Mouse (Mus musculus) MEL (cell line): Measurements from ENCODE around the gene Sf3b5. TPM values are rescaled to one million over a fixed set of nuclear protein-coding genes. Genes with fewer than 3 reads are reported as not detected.

Experiments
- DNase-seq: peaks from one replicate; pipeline ENCODE4 v3.0.0; 2011; ENCODE audit warnings: low read depth, low spot score
- H3K27ac ChIP-seq: 2 replicates; pipeline ENCODE4 v1.5.1; 2012; ENCODE audit warnings: low read depth, mild to moderate bottlenecking, control low read depth, low read length, moderate library complexity; ENCODE audit not compliant: control insufficient read depth
- H3K27me3 ChIP-seq, 2 experiments: fragments of 150-350 bp in 1 of 2; sonication (generic) in 1 of 2; 2 replicates each; pipeline ENCODE4 v1.6.1; 2012; ENCODE audit warnings: low read length in 2 of 2, mild to moderate bottlenecking in 2 of 2, improper control_type of control experiment in 1 of 2, moderate library complexity in 1 of 2; ENCODE audit not compliant: insufficient read depth in 2 of 2, control insufficient read depth in 1 of 2
- H3K36me3 ChIP-seq, 2 experiments: 2 replicates each; pipeline ENCODE4 v1.6.1; 2012 to 2014; ENCODE audit warnings: low read length in 2 of 2, improper control_type of control experiment in 1 of 2, inconsistent platforms in 1 of 2, mild to moderate bottlenecking in 1 of 2; ENCODE audit not compliant: insufficient read depth in 2 of 2, control insufficient read depth in 1 of 2
- H3K4me1 ChIP-seq, 2 experiments: fragments of 150-350 bp in 1 of 2; sonication (generic) in 1 of 2; 2 replicates each; pipeline ENCODE4 v1.6.1; 2012; ENCODE audit warnings: low read length in 2 of 2, improper control_type of control experiment in 1 of 2, mild to moderate bottlenecking in 1 of 2; ENCODE audit not compliant: insufficient read depth in 2 of 2, control insufficient read depth in 1 of 2
- H3K4me3 ChIP-seq, 2 experiments: fragments of 150-350 bp in 1 of 2; sonication (generic) in 1 of 2; 2 replicates each; pipeline ENCODE4 v1.5.1; 2012; ENCODE audit warnings: low read depth in 2 of 2, low read length in 2 of 2, mild to moderate bottlenecking in 2 of 2, moderate library complexity in 2 of 2, control low read depth in 1 of 2, improper control_type of control experiment in 1 of 2; ENCODE audit not compliant: control insufficient read depth in 1 of 2, insufficient read depth in 1 of 2
- H3K79me2 ChIP-seq: 2 replicates; pipeline ENCODE4 v1.6.1; 2012; ENCODE audit warnings: mild to moderate bottlenecking, low read length, moderate library complexity; ENCODE audit not compliant: control insufficient read depth, poor library complexity, insufficient read depth
- H3K9ac ChIP-seq: 2 replicates; pipeline ENCODE4 v1.6.1; 2012; ENCODE audit warnings: low read depth, mild to moderate bottlenecking, control low read depth, low read length, moderate library complexity; ENCODE audit not compliant: control insufficient read depth, poor library complexity, severe bottlenecking
- H3K9me3 ChIP-seq: fragments of 150-350 bp; sonication (generic); replicated peaks from 2 replicates; pipeline ENCODE4 v1.6.1; 2012; ENCODE audit warnings: mild to moderate bottlenecking, low read length, improper control_type of control experiment, moderate library complexity; ENCODE audit not compliant: insufficient read depth
- BHLHE40 ChIP-seq: IDR thresholded peaks from 2 replicates; pipeline ENCODE4 v1.6.1; 2012; ENCODE audit warnings: low read depth, mild to moderate bottlenecking, inconsistent platforms, low read length, improper control_type of control experiment, borderline replicate concordance
- CHD2 ChIP-seq: IDR thresholded peaks from 2 replicates; pipeline ENCODE4 v1.6.1; 2011; ENCODE audit warnings: low read length, improper control_type of control experiment
- CTCF ChIP-seq, 3 experiments: IDR thresholded peaks in 2 of 3; conservative IDR thresholded peaks in 1 of 3; 2 replicates each; pipeline ENCODE4 v1.5.1; 2011 to 2012; ENCODE audit warnings: low read length in 3 of 3, low read depth in 2 of 3, mild to moderate bottlenecking in 2 of 3, improper control_type of control experiment in 1 of 3, inconsistent platforms in 1 of 3, mixed read lengths in 1 of 3, moderate library complexity in 1 of 3; ENCODE audit not compliant: control insufficient read depth in 1 of 3, insufficient read depth in 1 of 3, poor library complexity in 1 of 3, severe bottlenecking in 1 of 3
- E2F4 ChIP-seq: IDR thresholded peaks from 2 replicates; pipeline ENCODE4 v1.6.1; 2011; ENCODE audit warnings: low read depth, low read length, improper control_type of control experiment, borderline replicate concordance
- EP300 ChIP-seq, 2 experiments: IDR thresholded peaks; 2 replicates each; pipeline ENCODE4 v1.6.1; 2011; ENCODE audit warnings: improper control_type of control experiment in 2 of 2, low read length in 2 of 2, low read depth in 1 of 2, mild to moderate bottlenecking in 1 of 2
- ETS1 ChIP-seq: IDR thresholded peaks from 2 replicates; pipeline ENCODE4 v1.6.1; 2012; ENCODE audit warnings: low read depth, mild to moderate bottlenecking, inconsistent platforms, low read length, improper control_type of control experiment, moderate library complexity
- GABPA ChIP-seq: IDR thresholded peaks from 2 replicates; pipeline ENCODE4 v1.6.1; 2012; ENCODE audit warnings: low read depth, mild to moderate bottlenecking, inconsistent platforms, low read length, improper control_type of control experiment, moderate library complexity
- GATA1 ChIP-seq: IDR thresholded peaks from 2 replicates; pipeline ENCODE4 v1.6.1; 2011; ENCODE audit warnings: low read depth, low read length, improper control_type of control experiment
- HCFC1 ChIP-seq: IDR thresholded peaks from 2 replicates; pipeline ENCODE4 v1.6.1; 2012; ENCODE audit warnings: low read depth, mild to moderate bottlenecking, inconsistent platforms, low read length, improper control_type of control experiment, moderate library complexity
- MAFK ChIP-seq: IDR thresholded peaks from 2 replicates; pipeline ENCODE4 v1.6.1; 2011; ENCODE audit warnings: low read depth, mild to moderate bottlenecking, low read length, improper control_type of control experiment, borderline replicate concordance
- MAZ ChIP-seq: IDR thresholded peaks from 2 replicates; pipeline ENCODE4 v1.6.1; 2012; ENCODE audit warnings: low read depth, mild to moderate bottlenecking, inconsistent platforms, low read length, improper control_type of control experiment
- MXI1 ChIP-seq: IDR thresholded peaks from 2 replicates; pipeline ENCODE4 v1.6.1; 2011; ENCODE audit warnings: mild to moderate bottlenecking, low read depth, low read length, improper control_type of control experiment
- MYB ChIP-seq: IDR thresholded peaks from 2 replicates; pipeline ENCODE4 v1.6.1; 2011; ENCODE audit warnings: mild to moderate bottlenecking, low read depth, low read length, improper control_type of control experiment
- MYC ChIP-seq: IDR thresholded peaks from 2 replicates; pipeline ENCODE4 v1.6.1; 2011; ENCODE audit warnings: low read depth, mild to moderate bottlenecking, low read length, improper control_type of control experiment, moderate library complexity
- NELFE ChIP-seq: IDR thresholded peaks from 2 replicates; pipeline ENCODE4 v1.6.1; 2011; ENCODE audit warnings: low read depth, low read length, improper control_type of control experiment
- NRF1 ChIP-seq: IDR thresholded peaks from 2 replicates; pipeline ENCODE4 v1.6.1; 2014; ENCODE audit warnings: low read depth, mild to moderate bottlenecking, inconsistent platforms, low read length, improper control_type of control experiment, moderate library complexity; ENCODE audit not compliant: poor library complexity, insufficient read depth, severe bottlenecking
- POLR2A ChIP-seq, 2 experiments: IDR thresholded peaks; 2 replicates each; pipeline ENCODE4 v1.6.1; 2011 to 2012; ENCODE audit warnings: low read length in 2 of 2, mild to moderate bottlenecking in 2 of 2, control low read depth in 1 of 2, improper control_type of control experiment in 1 of 2, low read depth in 1 of 2, moderate library complexity in 1 of 2; ENCODE audit not compliant: control insufficient read depth in 1 of 2, insufficient read depth in 1 of 2, poor library complexity in 1 of 2
- POLR2AphosphoS2 ChIP-seq: IDR thresholded peaks from 2 replicates; pipeline ENCODE4 v1.6.1; 2011; ENCODE audit warnings: low read length, improper control_type of control experiment
- POLR2AphosphoS5 ChIP-seq: IDR thresholded peaks from 2 replicates; pipeline ENCODE4 v1.6.1; 2012; ENCODE audit warnings: low read depth, borderline replicate concordance, mild to moderate bottlenecking, inconsistent platforms, low read length, moderate library complexity, mixed read lengths
- RAD21 ChIP-seq: IDR thresholded peaks from 2 replicates; pipeline ENCODE4 v1.6.1; 2011; ENCODE audit warnings: mild to moderate bottlenecking, low read depth, low read length, improper control_type of control experiment
- SMC3 ChIP-seq: IDR thresholded peaks from 2 replicates; pipeline ENCODE4 v1.6.1; 2011; ENCODE audit warnings: low read depth, low read length, improper control_type of control experiment
- TAL1 ChIP-seq: IDR thresholded peaks from 2 replicates; pipeline ENCODE4 v1.6.1; 2012; ENCODE audit warnings: mild to moderate bottlenecking, inconsistent platforms, low read length, moderate library complexity, mixed read lengths
- TBP ChIP-seq: IDR thresholded peaks from 2 replicates; pipeline ENCODE4 v1.8.0; 2011; ENCODE audit warnings: low read depth, low read length, improper control_type of control experiment
- TCF12 ChIP-seq: IDR thresholded peaks from 2 replicates; pipeline ENCODE4 v1.6.1; 2014; ENCODE audit warnings: low read depth, mild to moderate bottlenecking, inconsistent platforms, low read length, improper control_type of control experiment, moderate library complexity
- UBTF ChIP-seq: IDR thresholded peaks from 2 replicates; pipeline ENCODE4 v1.6.1; 2012; ENCODE audit warnings: low read depth, mild to moderate bottlenecking, inconsistent platforms, low read length, improper control_type of control experiment, moderate library complexity, borderline replicate concordance; ENCODE audit not compliant: insufficient read depth
- USF1 ChIP-seq: IDR thresholded peaks from 2 replicates; pipeline ENCODE4 v1.6.1; 2014; ENCODE audit warnings: low read depth, mild to moderate bottlenecking, inconsistent platforms, low read length, improper control_type of control experiment, moderate library complexity
- USF2 ChIP-seq, 2 experiments: IDR thresholded peaks; 2 replicates each; pipeline ENCODE4 v1.6.1; 2011 to 2012; ENCODE audit warnings: improper control_type of control experiment in 2 of 2, low read length in 2 of 2, borderline replicate concordance in 1 of 2, inconsistent platforms in 1 of 2, low read depth in 1 of 2, mild to moderate bottlenecking in 1 of 2; ENCODE audit not compliant: insufficient read depth in 1 of 2
- ZC3H11A ChIP-seq: IDR thresholded peaks from 2 replicates; pipeline ENCODE4 v1.6.1; 2012; ENCODE audit warnings: low read depth, mild to moderate bottlenecking, inconsistent platforms, low read length, improper control_type of control experiment
- ZMIZ1 ChIP-seq: IDR thresholded peaks from 2 replicates; pipeline ENCODE4 v1.6.1; 2012; ENCODE audit warnings: low read depth, mild to moderate bottlenecking, inconsistent platforms, low read length, improper control_type of control experiment, moderate library complexity
- ZNF384 ChIP-seq: IDR thresholded peaks from 2 replicates; pipeline ENCODE4 v1.6.1; 2012; ENCODE audit warnings: low read depth, mild to moderate bottlenecking, inconsistent platforms, low read length, improper control_type of control experiment
- polyA plus RNA-seq, 2 experiments: library from polyadenylated mRNA; stranded (reverse) in 1 of 2; unstranded in 1 of 2; fragments of >175 nt in 1 of 2; fragments of >200 nt in 1 of 2; gene quantifications; 2 replicates each; pipeline versions ENCODE4 v1.2.1 to v1.2.4; 2012; ENCODE audit warnings: low replicate concordance in 2 of 2, low read depth in 1 of 2; ENCODE audit not compliant: insufficient read length in 2 of 2, insufficient read depth in 1 of 2, missing spikeins in 1 of 2
- total RNA-seq: library from RNA; depleted of rRNA; stranded (reverse); fragments of 300-350 nt; gene quantifications from 2 replicates; pipeline ENCODE4 v1.2.3, GENCODE M21; 2012

Sf3b5 gene
- total and polyA plus RNA-seq, 3 experiments: 16.6 to 57.4 TPM; not detected in 1

GRCm38 (mm10) chr10:13035270-13035669 is 30.1 kb downstream of the Sf3b5 start:
- H3K9me3 ChIP-seq: no peaks in the 10 kb centered on the region
- H3K27ac ChIP-seq: no peak overlapping the region
- no peak overlapping the region for H3K4me3 ChIP-seq
- peaks cover 0 to 5% of the 10 kb centered on the region in 2 experiments; a peak in 1 of 4 replicates for H3K36me3 ChIP-seq
- TF ChIP-seq BHLHE40 (no peak), E2F4 (no peak), NRF1 (no peak), HCFC1 (no peak)
- DNase-seq: no peak
- H3K4me1 ChIP-seq: no peaks in the 10 kb centered on the region; a peak in 1 of 4 replicates
- H3K79me2 ChIP-seq: no peaks in the 10 kb centered on the region
- H3K27me3 ChIP-seq: no peaks in the 10 kb centered on the region; a peak in 1 of 4 replicates
- no peak overlapping the region for H3K9ac ChIP-seq

DNA sequence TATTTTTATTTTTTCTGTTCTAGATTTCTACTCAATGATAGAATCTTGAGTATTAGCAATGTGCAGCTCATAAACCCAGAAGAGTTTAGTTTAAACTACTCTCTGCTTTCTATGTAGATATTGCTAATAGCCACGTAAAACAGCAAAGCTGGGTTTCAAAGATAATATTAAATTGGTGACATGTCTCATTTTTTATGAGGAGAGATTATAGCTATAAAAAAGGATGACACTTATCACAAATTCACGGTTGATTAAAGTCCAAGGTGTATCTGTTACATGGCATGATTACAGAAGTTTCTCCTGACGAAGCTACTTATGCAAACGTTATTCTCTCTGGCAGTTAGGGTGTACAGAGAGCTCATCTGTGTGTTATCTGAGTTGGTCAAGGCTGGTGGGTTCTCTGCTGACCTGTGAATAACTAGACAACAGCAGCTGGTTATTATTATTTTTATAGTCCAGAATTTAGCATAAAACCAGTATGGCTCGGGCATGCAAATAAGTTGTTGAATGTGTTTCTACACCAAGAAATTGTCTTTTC is 34.6 kb downstream of the Sf3b5 start:
- Histone ChIP-seq H3K9me3 (no peaks in the 10 kb centered on the region), H3K79me2 (no peaks in the 10 kb centered on the region), H3K36me3 (peaks cover 0 to 5% of the 10 kb centered on the region in 2 experiments; a peak in 1 of 4 replicates), H3K9ac (no peak overlapping the region), H3K27ac (no peak overlapping the region), H3K4me3 (no peak overlapping the region), H3K27me3 (no peaks in the 10 kb centered on the region), H3K4me1 (no peaks in the 10 kb centered on the region; a peak in 1 of 4 replicates)
- peak; percentile 69 for DNase-seq
- TF ChIP-seq E2F4 (no peak), MAFK (peak; percentile 33; the same call in 1 of the 2 replicates), TAL1 (peak; percentile 38), MYB (peak; percentile 55; the same call in 1 of the 2 replicates), POLR2AphosphoS5 (no peak), TCF12 (peak; percentile 90), USF2 (IDR thresholded peaks at IDR 0.05; ENCODE audit: borderline replicate concordance in 1 of 2, insufficient read depth in 1 of 2, low read depth in 1 of 2, low read length in 2 of 2) (no peak), GABPA (no peak), ZC3H11A (no peak), SMC3 (no peak), EP300 (IDR thresholded peaks at IDR 0.05; ENCODE audit: low read depth in 1 of 2, low read length in 2 of 2) (peak; percentile 91 to 92), TBP (no peak), UBTF (no peak), ETS1 (peak; percentile 83), NRF1 (no peak), ZMIZ1 (no peak), CTCF (IDR thresholded peaks at IDR 0.05 in 2 of 3, conservative IDR thresholded peaks at IDR 0.05 in 1 of 3; ENCODE audit: control insufficient read depth in 1 of 3, insufficient read depth in 1 of 3, low read depth in 2 of 3, low read length in 3 of 3, poor library complexity in 1 of 3, severe bottlenecking in 1 of 3) (no peak), POLR2A (IDR thresholded peaks at IDR 0.05; ENCODE audit: control insufficient read depth in 1 of 2, insufficient read depth in 1 of 2, low read depth in 1 of 2, low read length in 2 of 2, poor library complexity in 1 of 2) (no peak), USF1 (no peak), MXI1 (no peak), CHD2 (no peak), HCFC1 (no peak), ZNF384 (0 out of 2 replicates have a peak, but pooled peaks have one; percentile 27), NELFE (no peak), GATA1 (peak; percentile 89), BHLHE40 (peak; percentile 33; the same call in 1 of the 2 replicates), POLR2AphosphoS2 (no peak), RAD21 (no peak), MAZ (no peak), MYC (no peak)
